Mouse (Mus musculus) cortical plate, adult 2 months (tissue): ENCODE data around the gene Tmem129.

Source experiments
- CTCF ChIP-seq: fragments of 200-500 bp; IDR thresholded peaks from 2 replicates; pipeline ENCODE4 v1.5.1; 2011; ENCODE audit warnings: mild to moderate bottlenecking, control low read depth, low read length; ENCODE audit not compliant: insufficient read depth; ENCODE audit errors: extremely low read depth
- POLR2A ChIP-seq: fragments of 200-500 bp; IDR thresholded peaks from 2 replicates; pipeline ENCODE4 v1.6.1; 2011; ENCODE audit warnings: mild to moderate bottlenecking, low read length, control low read depth; ENCODE audit not compliant: insufficient read depth; ENCODE audit errors: extremely low read depth

- no peak for TF ChIP-seq CTCF
- no peak for TF ChIP-seq POLR2A
Observed at GRCm38 (mm10) chr5:33628820-33629300, 29.4 kb downstream of the Tmem129 start.
